Mouse (Mus musculus) retina, adult 2 months (tissue): Measurements from ENCODE around the gene Ehd4.

ENCODE experiments used
- DNase-seq: peaks from one replicate; pipeline ENCODE4 v3.0.0-alpha.2; 2012; ENCODE audit warnings: low read depth, low spot score

Ehd4 gene

DNA sequence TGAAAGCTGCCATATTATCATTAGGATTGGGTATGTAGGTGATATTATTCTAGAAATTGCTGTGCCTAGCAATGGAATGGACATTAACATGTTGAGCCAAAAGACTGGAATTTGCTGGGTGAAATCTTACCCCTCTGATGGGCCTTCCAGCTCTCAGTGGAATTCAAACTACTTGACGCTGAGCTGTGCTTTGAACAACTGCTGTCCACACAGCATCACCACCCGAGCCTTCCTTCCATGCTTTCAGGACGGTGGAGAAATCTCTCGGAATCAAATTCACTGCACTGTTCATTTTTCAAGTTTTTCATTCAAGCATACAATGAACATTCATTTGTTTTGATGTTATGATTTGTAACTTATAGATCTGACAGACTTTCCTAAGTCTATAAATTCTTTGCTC lies 10.0 kb downstream of the Ehd4 start:
- DNase-seq = no peak

- DNase-seq = no peak
These were observed 12.1 kb downstream of the Ehd4 start for GRCm38 (mm10) chr2:120142336-120142735.

- DNase-seq = no peak
These were observed 12.7 kb downstream of the Ehd4 start for GRCm38 (mm10) chr2:120141671-120142070.

- DNase-seq = no peak
These were observed 14.1 kb downstream of the Ehd4 start for GRCm38 (mm10) chr2:120140326-120140725.

DNA sequence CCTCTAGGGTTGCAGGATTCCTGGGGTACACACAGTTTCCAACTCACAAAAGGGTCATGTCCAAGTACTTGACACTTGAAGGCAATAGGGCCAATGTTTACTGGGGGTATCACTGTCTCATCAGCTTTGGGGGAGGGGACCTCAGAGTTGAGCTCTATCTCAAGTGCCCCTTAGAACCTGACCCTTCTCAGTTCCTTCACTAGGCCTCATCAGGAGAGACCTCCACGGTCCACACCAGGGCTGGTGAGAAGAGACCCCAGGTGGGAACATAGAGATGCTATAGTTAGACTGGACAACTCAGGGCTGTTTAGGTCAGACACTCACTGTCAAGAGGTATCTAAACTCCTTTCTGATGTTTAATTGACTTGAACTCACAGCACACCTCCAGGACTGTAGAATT lies 15.3 kb downstream of the Ehd4 start:
- DNase-seq = no peak

DNA sequence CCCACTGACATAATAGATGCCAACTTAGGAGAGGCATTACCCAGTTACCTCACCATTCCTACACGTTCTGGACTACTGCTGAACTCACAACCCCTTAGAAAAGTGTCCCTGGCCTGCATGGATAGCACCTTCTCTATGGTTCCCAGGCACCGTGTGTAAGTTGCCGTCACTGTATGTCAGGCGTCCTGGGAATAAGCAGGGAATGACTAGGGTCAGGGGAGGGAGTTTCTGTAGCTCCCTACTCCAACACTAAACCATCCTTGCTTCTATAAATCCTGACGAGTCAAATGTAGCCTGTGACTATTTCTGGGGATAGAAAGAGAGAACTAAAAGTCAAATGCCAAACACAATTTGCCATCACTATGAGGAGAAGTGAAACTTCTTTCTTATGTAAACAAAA lies 17.1 kb downstream of the Ehd4 start:
- DNase-seq = no peak

DNA sequence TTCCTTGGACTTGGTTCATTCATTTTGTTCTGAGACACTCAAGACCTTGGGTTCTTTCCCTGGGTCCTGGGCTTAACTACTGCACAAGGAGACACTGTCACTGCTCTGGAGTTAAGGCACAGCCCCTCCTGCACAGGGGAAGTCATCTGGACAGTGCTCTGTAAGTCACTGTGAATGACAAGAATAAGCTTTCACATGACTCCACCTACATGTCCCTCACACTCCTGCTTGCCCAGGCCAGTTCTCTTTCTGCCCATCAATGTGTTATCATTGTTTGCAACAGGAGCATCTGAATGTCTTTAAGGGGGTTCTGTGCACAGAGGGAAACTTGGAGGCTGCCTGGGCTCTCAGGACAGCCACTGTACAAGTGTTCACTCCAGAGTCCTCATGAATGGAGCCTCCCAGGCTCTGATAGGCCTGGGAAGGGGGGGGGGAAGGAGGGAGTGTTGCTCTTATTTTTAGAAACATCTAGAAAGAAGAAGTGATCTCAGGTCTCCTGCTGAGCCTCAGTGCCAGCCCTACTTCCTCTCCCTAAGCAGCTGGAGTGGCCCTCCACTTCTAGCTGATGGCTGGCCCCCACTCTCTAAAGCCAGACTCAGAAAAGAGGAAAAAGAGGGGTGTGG lies 19.8 kb downstream of the Ehd4 start:
- no peak for DNase-seq

GRCm38 (mm10) chr2:120131881-120132280 lies 22.5 kb downstream of the Ehd4 start:
- no peak for DNase-seq

DNA sequence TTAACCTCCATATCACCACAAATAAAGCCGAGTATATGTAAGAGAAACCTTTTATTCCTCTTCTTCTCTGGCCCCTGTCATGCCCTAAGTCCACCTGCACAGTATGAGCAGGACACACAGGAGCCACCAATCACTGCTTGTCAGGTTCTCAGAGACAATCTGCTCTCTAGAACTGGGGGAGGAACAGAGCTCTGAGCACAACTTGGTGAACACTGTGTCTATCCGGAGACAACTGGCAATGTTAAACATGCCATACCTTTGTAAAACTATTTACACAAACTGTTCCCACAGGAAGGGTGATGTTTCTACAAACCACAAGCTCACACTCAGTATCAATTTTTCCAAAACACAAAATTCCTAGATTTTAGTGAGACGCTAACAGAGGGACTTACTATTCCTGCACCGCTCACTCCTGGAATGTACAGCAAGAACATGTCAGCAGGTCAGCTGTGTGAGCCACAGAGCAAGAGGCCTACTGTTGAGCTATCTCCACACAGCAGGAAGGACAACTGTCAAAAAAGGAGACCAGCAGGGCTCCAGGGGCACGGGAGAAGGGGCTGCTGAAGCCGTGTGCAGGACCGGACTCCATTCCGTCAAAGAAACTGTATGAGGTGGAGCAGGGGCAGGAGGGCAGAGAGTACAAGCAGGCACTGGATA lies 25.0 kb downstream of the Ehd4 start:
- no peak for DNase-seq

- DNase-seq = no peak
These were observed 25.8 kb downstream of the Ehd4 start for GRCm38 (mm10) chr2:120128611-120129051.

DNA sequence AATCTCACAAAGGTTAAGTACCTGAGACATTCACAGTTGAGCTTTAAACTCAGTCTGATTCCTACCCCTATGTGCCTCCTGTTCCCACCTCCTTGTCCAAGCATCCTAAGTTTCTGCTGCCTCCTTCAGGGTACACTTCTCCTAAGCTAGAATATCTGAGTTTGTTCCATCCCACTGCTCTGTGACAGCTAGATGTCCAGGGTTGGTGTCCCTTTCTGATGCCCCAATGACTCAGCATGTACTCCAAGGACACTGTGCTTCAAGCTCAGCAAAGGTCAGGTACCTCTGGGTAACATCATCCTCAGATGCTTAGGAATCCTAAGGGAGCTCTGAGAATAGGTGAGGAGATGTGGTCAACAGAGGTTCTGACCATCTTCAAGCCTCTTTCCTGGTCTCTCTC lies 26.4 kb downstream of the Ehd4 start:
- no peak for DNase-seq

DNA sequence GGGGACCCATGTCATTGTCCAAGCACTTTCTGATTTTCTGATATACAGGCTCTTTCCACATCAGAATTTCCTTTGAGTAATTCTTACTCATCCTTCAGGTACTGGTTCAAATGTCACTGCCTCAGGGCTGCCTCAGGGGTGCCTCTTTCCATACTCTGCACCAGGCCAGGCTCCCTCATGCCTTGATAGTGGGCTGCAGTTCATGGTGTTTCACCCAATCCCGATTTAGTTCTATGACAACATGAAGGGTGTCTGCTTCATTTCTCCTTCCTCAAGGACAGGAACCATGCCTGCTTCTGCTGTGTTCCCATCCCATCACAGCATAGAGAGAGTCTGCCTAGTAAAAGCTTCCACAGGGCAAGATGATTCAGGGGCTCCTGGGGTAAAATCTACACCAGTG lies 27.5 kb downstream of the Ehd4 start:
- no peak for DNase-seq

DNA sequence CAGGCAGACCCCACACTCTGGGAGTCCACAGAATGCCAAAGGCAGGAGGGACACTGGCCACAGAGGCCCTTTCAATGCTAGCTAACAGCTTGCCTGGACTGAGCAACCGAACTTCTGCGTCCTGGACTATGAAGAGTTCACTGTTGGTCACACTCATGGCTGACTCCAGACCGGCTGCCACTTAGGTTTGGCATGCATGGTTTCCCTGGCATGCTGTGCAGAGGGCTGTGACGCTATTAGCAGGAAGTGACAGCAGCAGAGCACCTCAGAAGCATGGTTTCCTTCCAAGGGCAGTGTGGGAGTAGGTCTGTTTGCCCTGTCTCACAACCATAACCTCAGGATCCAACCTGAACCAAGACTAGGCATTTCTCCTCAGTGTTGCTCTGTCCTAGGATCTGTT lies 28.0 kb downstream of the Ehd4 start:
- DNase-seq = no peak

DNA sequence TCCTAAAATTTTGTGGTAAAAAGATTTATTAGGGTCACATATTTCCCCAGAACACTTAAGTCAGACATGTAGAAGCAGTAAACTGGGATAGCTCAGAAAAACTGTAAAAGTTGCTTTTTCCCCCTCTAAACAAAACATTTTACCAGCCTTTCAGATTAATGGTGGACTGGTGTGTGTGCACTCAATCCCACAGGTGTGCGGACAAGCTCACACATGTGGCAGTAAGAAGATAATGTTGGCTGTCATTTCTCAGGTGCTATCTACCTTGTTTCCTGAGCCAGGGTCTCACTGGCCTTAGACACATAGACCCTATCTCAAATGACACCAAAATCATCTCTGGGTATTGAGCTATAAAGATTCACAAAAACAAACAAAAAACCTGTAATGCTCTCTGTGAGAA lies 28.9 kb downstream of the Ehd4 start:
- no peak for DNase-seq

DNA sequence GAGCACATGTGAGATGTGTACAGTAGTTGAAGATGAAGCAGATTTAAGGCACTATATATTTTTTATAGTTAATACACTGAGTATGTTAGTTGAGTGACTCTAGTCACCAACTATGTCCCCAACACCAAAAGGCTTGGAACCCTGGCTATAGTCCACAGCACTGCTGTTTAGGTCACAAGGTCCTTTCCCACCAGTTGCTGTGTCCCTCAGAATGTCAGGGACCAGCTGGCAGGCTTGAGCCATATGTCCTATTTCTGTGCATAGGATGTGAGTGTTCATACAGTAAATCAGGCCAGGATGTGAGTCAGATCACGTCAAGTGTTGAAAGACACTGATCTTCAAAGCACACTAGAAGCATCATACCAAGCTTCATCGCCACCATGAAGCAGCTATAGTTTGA lies 29.5 kb downstream of the Ehd4 start:
- no peak for DNase-seq

DNA sequence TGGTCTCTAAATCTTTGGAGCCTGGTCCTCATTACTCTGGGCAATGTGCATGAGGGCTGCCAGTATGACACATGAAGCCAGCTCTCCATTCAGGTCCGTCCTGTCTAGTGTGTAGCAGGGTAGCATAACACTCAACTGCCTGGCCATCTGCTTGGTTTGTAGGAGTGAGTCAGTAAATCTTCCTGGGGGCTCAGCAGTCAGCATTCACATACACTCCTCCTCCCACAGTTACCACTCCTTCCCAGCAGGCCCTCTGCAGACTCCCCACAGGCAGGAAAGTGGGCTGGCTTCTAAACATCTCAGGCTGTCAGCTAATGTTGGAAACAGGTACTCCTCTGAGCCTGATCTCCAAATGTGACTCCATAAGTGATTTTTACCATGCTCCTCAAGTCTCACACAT lies 30.3 kb downstream of the Ehd4 start:
- DNase-seq = no peak

- DNase-seq = no peak
These were observed 31.4 kb downstream of the Ehd4 start for GRCm38 (mm10) chr2:120122983-120123382.

- no peak for DNase-seq
These were observed 37.1 kb downstream of the Ehd4 start for GRCm38 (mm10) chr2:120117346-120117745.

DNA sequence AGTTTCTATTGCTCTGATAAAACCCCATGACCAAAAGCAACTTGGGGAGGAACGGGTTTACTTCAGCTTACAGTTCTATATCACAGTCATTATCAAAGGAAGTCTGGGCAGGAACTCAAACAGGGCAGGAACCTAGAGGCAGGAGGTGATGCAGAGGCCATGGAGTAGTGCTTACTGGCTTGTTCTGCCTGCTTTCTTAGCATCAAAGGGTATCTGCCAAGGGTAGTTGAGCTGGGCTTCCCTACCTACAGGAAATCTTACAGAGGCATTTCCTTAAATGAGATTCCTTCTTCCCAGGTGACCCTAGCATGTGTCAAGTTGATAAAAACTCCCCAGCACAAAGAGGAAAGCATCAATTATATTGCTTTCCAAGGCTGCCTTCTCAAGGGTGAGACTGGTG lies 38.0 kb downstream of the Ehd4 start:
- DNase-seq = no peak

DNA sequence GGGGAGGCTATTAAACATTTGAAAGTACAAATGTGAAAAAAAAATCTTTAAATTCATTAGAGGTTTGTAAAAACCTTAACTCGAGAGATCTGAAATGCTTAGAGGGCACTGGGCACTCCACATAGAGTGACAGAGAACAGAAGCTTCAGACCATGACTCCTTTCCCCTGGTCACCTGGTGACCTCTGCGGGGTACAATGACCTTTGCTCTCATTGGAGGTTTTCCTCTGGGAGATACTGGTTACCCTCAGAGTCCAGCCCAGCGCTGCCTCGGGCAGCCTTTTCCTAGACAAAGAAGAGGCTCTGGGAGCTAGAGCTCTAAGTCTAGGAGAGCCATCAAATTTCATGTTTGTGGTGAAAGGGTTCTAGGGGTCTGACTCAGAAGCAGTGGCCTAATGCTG lies 39.4 kb downstream of the Ehd4 start:
- no peak for DNase-seq

GRCm38 (mm10) chr2:120113963-120114362 lies 40.4 kb downstream of the Ehd4 start:
- DNase-seq = no peak

GRCm38 (mm10) chr2:120113476-120113875 lies 40.9 kb downstream of the Ehd4 start:
- DNase-seq = no peak

GRCm38 (mm10) chr2:120111596-120111995 lies 42.8 kb downstream of the Ehd4 start:
- no peak for DNase-seq

- DNase-seq = no peak
These were observed 43.2 kb downstream of the Ehd4 start for GRCm38 (mm10) chr2:120111172-120111571.
